Mouse (Mus musculus): ENCODE data around the gene Bcl2l1. TPM values are rescaled to one million over a fixed set of nuclear protein-coding genes. Genes with fewer than 3 reads are reported as not detected.

The Bcl2l1 gene
- 68.9 TPM for polyA plus RNA-seq (2017; shearing (Covaris generic))

GRCm38 (mm10) chr2:152831019-152831878 is at the start of gene Bcl2l1:
Gene Bcl2l1 (minus strand): TSS chr2:152831728.

GRCm38 (mm10) chr2:152847815-152848302 is 16.3 kb upstream of the Bcl2l1 start, which contains the start of gene Tpx2:
Gene Tpx2 (plus strand): TSS chr2:152847964.

GRCm38 (mm10) chr2:152753944-152754711 is 77.4 kb downstream of the Bcl2l1 start, which contains the start of gene Cox4i2:
Gene Cox4i2 (plus strand): TSS chr2:152754173.

GRCm38 (mm10) chr2:152736090-152736601 is 95.4 kb downstream of the Bcl2l1 start, which contains the start of gene Id1:
Gene Id1 (plus strand): TSS chr2:152736251.

Other genes with a start within 250 kb of the Bcl2l1 start
- gene Defb45, start 232.3 kb downstream of the Bcl2l1 start, polyA plus RNA-seq (2017; shearing (Covaris generic)): not detected
- not detected for gene Defb36, start 227.4 kb downstream of the Bcl2l1 start, polyA plus RNA-seq (2017; shearing (Covaris generic))
- not detected for gene Defb25, start 208.7 kb downstream of the Bcl2l1 start, polyA plus RNA-seq (2017; shearing (Covaris generic))
- not detected for gene Rem1, start 204.8 kb downstream of the Bcl2l1 start, polyA plus RNA-seq (2017; shearing (Covaris generic))
- gene H13, start 162.3 kb downstream of the Bcl2l1 start, polyA plus RNA-seq (2017; shearing (Covaris generic)): 169 TPM
- 4.3 TPM for gene Mcts2, start 144.7 kb downstream of the Bcl2l1 start, polyA plus RNA-seq (2017; shearing (Covaris generic))
- gene Id1, start 95.5 kb downstream of the Bcl2l1 start, polyA plus RNA-seq (2017; shearing (Covaris generic)): 1.1 TPM
- not detected for gene Cox4i2, start 77.6 kb downstream of the Bcl2l1 start, polyA plus RNA-seq (2017; shearing (Covaris generic))
- gene Tpx2, start 16.2 kb upstream of the Bcl2l1 start, polyA plus RNA-seq (2017; shearing (Covaris generic)): 0.49 TPM
- not detected for gene Mylk2, start 79.6 kb upstream of the Bcl2l1 start, polyA plus RNA-seq (2017; shearing (Covaris generic))
- not detected for gene Foxs1, start 101.5 kb upstream of the Bcl2l1 start, polyA plus RNA-seq (2017; shearing (Covaris generic))
- gene Dusp15, start 120.0 kb upstream of the Bcl2l1 start, polyA plus RNA-seq (2017; shearing (Covaris generic)): not detected
- gene Ttll9, start 130.8 kb upstream of the Bcl2l1 start, polyA plus RNA-seq (2017; shearing (Covaris generic)): not detected
- 80.7 TPM for gene Pdrg1, start 183.7 kb upstream of the Bcl2l1 start, polyA plus RNA-seq (2017; shearing (Covaris generic))
- gene Xkr7, start 200.1 kb upstream of the Bcl2l1 start, polyA plus RNA-seq (2017; shearing (Covaris generic)): not detected
- not detected for gene Ccm2l, start 234.2 kb upstream of the Bcl2l1 start, polyA plus RNA-seq (2017; shearing (Covaris generic))

Measured in effector memory CD4-positive, alpha-beta T cell, adult 5 months (primary cell).